11 mouse cellular contexts compared by ENCODE assay signal in the genomic region with DNA sequence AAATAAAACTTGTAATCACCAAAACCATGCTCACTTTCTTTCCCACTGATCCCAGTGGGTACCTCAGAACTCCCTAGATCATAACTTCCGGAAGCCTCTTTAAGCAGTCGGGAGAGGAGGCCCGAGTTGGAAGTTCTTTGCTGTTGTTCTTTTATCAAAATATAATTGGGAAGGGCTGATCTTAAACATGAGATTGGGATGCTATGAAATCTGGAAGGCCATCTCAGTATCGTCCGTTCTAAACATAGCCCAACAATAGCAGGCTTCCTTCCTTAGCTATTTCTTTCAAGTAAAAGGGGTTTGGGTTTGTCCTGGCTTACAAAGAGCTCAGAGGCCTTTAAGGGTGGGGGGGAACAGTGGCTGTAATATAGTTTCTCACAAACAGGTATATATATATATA.
"Had no signal": no experiment of that assay in that cellular context is flagged by ENCODE, and none has a peak within 500 bp of the region (broad histone marks: within the 10 kb centered on the region; RNA-seq: fewer than 3 reads in every experiment).

No protein-coding gene starts in this region.

- H3K4me1 ChIP-seq: limb, embryonic 15.5 days; liver, embryonic 12.5 days; midbrain, embryonic 10.5 days; neural tube, embryonic 12.5 days had no signal

- H3K9ac ChIP-seq: limb, embryonic 15.5 days; liver, embryonic 12.5 days; lung, embryonic 14.5 days; neural tube, embryonic 12.5 days had no signal

- H3K27ac ChIP-seq: limb, embryonic 15.5 days; liver, embryonic 12.5 days; midbrain, embryonic 10.5 days; neural tube, embryonic 12.5 days; stomach, postnatal 0 days had no signal

- H3K9me3 ChIP-seq: limb, embryonic 15.5 days; liver, embryonic 12.5 days; midbrain, embryonic 10.5 days; neural tube, embryonic 12.5 days had no signal

- ATAC-seq: liver, embryonic 12.5 days had no signal

- H3K36me3 ChIP-seq: limb, embryonic 15.5 days; liver, embryonic 12.5 days; midbrain, embryonic 10.5 days; neural tube, embryonic 12.5 days had no signal

- DNase-seq: kidney, postnatal 10 days; layer of hippocampus, postnatal 36 days; lung, embryonic 14.5 days; lung, postnatal 14 days; midbrain, embryonic 14.5 days; thymus, postnatal 4 days had no signal

- H3K4me2 ChIP-seq: limb, embryonic 15.5 days; liver, embryonic 12.5 days; lung, embryonic 14.5 days; neural tube, embryonic 12.5 days had no signal

- H3K4me3 ChIP-seq: limb, embryonic 15.5 days; liver, embryonic 12.5 days; midbrain, embryonic 10.5 days; neural tube, embryonic 12.5 days had no signal

- H3K27me3 ChIP-seq: limb, embryonic 15.5 days; liver, embryonic 12.5 days; neural tube, embryonic 12.5 days had no signal
